Mouse (Mus musculus) liver, adult 2 months (tissue): ENCODE measurements at regions not wholly inside any gene's neighbourhood (a gene's known extent, or its start where the extent isn't known, plus 50 kb on each side); places are given as distances from the start of the nearest gene placed in this dataset.

Experiments used
- CTCF ChIP-seq: fragments of 200-500 bp; IDR thresholded peaks from 2 replicates; pipeline ENCODE4 v1.5.1; 2011; ENCODE audit warnings: low read depth, low read length, control low read depth
- POLR2A ChIP-seq: fragments of 200-500 bp; IDR thresholded peaks from 2 replicates; pipeline ENCODE4 v1.6.1; 2011; ENCODE audit warnings: low read length, control low read depth; ENCODE audit not compliant: insufficient read depth; ENCODE audit errors: extremely low read depth

GRCm38 (mm10) chr13:112189605-112190004, 98.6 kb upstream of the Ankrd55 start:
- TF ChIP-seq CTCF = no peak
- TF ChIP-seq POLR2A = no peak
